Mouse (Mus musculus): ENCODE measurements around the gene Adam19. TPM values are rescaled to one million over a fixed set of nuclear protein-coding genes. Genes with fewer than 3 reads are reported as not detected.
A peak's percentile ranks its signal among the peaks of the same experiment; 100 is the strongest.

Gene Adam19
- polyA plus RNA-seq, 1 experiment: 51.6 TPM

GRCm38 (mm10) chr11:46110945-46111287 is 55.1 kb downstream of the Adam19 start:
- H3K27ac ChIP-seq (ENCODE audit: insufficient read depth, low read length): no peak overlapping the region
- H3K36me3 ChIP-seq (ENCODE audit: control insufficient read depth, insufficient read depth, low read length, poor library complexity, severe bottlenecking): peaks cover 16% of the 10 kb centered on the region
- H3K9ac ChIP-seq (ENCODE audit: low read depth, poor library complexity, severe bottlenecking): no peak overlapping the region
- H3K27me3 ChIP-seq (ENCODE audit: control insufficient read depth, insufficient read depth, low read length, poor library complexity, severe bottlenecking): no peaks in the 10 kb centered on the region
- H3K4me1 ChIP-seq (ENCODE audit: control insufficient read depth, insufficient read depth, low read length): peaks cover 13% of the 10 kb centered on the region
- TF ChIP-seq POLR2A (IDR thresholded peaks at IDR 0.05; ENCODE audit: insufficient read depth, low read length) (no peak), EP300 (IDR thresholded peaks at IDR 0.05; ENCODE audit: insufficient read depth, low read depth, low read length) (no peak), CTCF (IDR thresholded peaks at IDR 0.05; ENCODE audit: low read depth, low read length) (no peak)
- H3K4me3 ChIP-seq (ENCODE audit: low read depth, low read length): no peak overlapping the region
- peaks cover 17% of the 10 kb centered on the region for H3K9me3 ChIP-seq (replicated peaks; ENCODE audit: control insufficient read depth, insufficient read depth, low read length, poor library complexity, severe bottlenecking)

- Histone ChIP-seq H3K27ac (ENCODE audit: insufficient read depth, low read length) (no peak overlapping the region; the same call in 1 of the 2 replicates), H3K9me3 (replicated peaks; ENCODE audit: control insufficient read depth, insufficient read depth, low read length, poor library complexity, severe bottlenecking) (peaks cover 21% of the 10 kb centered on the region), H3K4me1 (ENCODE audit: control insufficient read depth, insufficient read depth, low read length) (peaks cover 12% of the 10 kb centered on the region), H3K9ac (ENCODE audit: low read depth, poor library complexity, severe bottlenecking) (no peak overlapping the region), H3K27me3 (ENCODE audit: control insufficient read depth, insufficient read depth, low read length, poor library complexity, severe bottlenecking) (no peaks in the 10 kb centered on the region), H3K36me3 (ENCODE audit: control insufficient read depth, insufficient read depth, low read length, poor library complexity, severe bottlenecking) (peaks cover 28% of the 10 kb centered on the region), H3K4me3 (ENCODE audit: low read depth, low read length) (no peak overlapping the region)
- TF ChIP-seq POLR2A (IDR thresholded peaks at IDR 0.05; ENCODE audit: insufficient read depth, low read length): no peak
- TF ChIP-seq CTCF (IDR thresholded peaks at IDR 0.05; ENCODE audit: low read depth, low read length): no peak
Observed at GRCm38 (mm10) chr11:46113211-46113610, 57.4 kb downstream of the Adam19 start.

GRCm38 (mm10) chr11:46114221-46114620 is 58.4 kb downstream of the Adam19 start:
- peaks cover 12% of the 10 kb centered on the region for H3K4me1 ChIP-seq (ENCODE audit: control insufficient read depth, insufficient read depth, low read length)
- H3K9ac ChIP-seq (ENCODE audit: low read depth, poor library complexity, severe bottlenecking): peak overlapping the region; percentile 4
- H3K27ac ChIP-seq (ENCODE audit: insufficient read depth, low read length): peak overlapping the region; percentile 90
- peaks cover 17% of the 10 kb centered on the region for H3K9me3 ChIP-seq (replicated peaks; ENCODE audit: control insufficient read depth, insufficient read depth, low read length, poor library complexity, severe bottlenecking)
- TF ChIP-seq POLR2A (IDR thresholded peaks at IDR 0.05; ENCODE audit: insufficient read depth, low read length) (no peak), CTCF (IDR thresholded peaks at IDR 0.05; ENCODE audit: low read depth, low read length) (no peak), EP300 (IDR thresholded peaks at IDR 0.05; ENCODE audit: insufficient read depth, low read depth, low read length) (no peak)
- H3K4me3 ChIP-seq (ENCODE audit: low read depth, low read length): peak overlapping the region; percentile 11; the same call in 1 of the 2 replicates
- no peaks in the 10 kb centered on the region for H3K27me3 ChIP-seq (ENCODE audit: control insufficient read depth, insufficient read depth, low read length, poor library complexity, severe bottlenecking)
- H3K36me3 ChIP-seq (ENCODE audit: control insufficient read depth, insufficient read depth, low read length, poor library complexity, severe bottlenecking): peaks cover 37% of the 10 kb centered on the region

- peaks cover 38% of the 10 kb centered on the region for H3K36me3 ChIP-seq (ENCODE audit: control insufficient read depth, insufficient read depth, low read length, poor library complexity, severe bottlenecking)
Observed at GRCm38 (mm10) chr11:46115011-46115410, 59.2 kb downstream of the Adam19 start.

GRCm38 (mm10) chr11:46115411-46116173 is 59.8 kb downstream of the Adam19 start:
- H3K9ac ChIP-seq (ENCODE audit: low read depth, poor library complexity, severe bottlenecking): peak overlapping the region; percentile 23; the same call in 1 of the 2 replicates
- no peak for TF ChIP-seq POLR2A (IDR thresholded peaks at IDR 0.05; ENCODE audit: insufficient read depth, low read length)
- no peak for TF ChIP-seq EP300 (IDR thresholded peaks at IDR 0.05; ENCODE audit: insufficient read depth, low read depth, low read length)
- TF ChIP-seq CTCF (IDR thresholded peaks at IDR 0.05; ENCODE audit: low read depth, low read length): no peak
- no peaks in the 10 kb centered on the region for H3K27me3 ChIP-seq (ENCODE audit: control insufficient read depth, insufficient read depth, low read length, poor library complexity, severe bottlenecking)
- H3K36me3 ChIP-seq (ENCODE audit: control insufficient read depth, insufficient read depth, low read length, poor library complexity, severe bottlenecking): peaks cover 38% of the 10 kb centered on the region
- H3K9me3 ChIP-seq (replicated peaks; ENCODE audit: control insufficient read depth, insufficient read depth, low read length, poor library complexity, severe bottlenecking): peaks cover 17% of the 10 kb centered on the region
- no peak overlapping the region for H3K4me3 ChIP-seq (ENCODE audit: low read depth, low read length)
- H3K27ac ChIP-seq (ENCODE audit: insufficient read depth, low read length): peak overlapping the region; percentile 90
- peaks cover 18% of the 10 kb centered on the region for H3K4me1 ChIP-seq (ENCODE audit: control insufficient read depth, insufficient read depth, low read length)

More at GRCm38 (mm10) chr11:46115011-46115410, 59.2 kb downstream of the Adam19 start:
- H3K4me1 ChIP-seq (ENCODE audit: control insufficient read depth, insufficient read depth, low read length): peaks cover 15% of the 10 kb centered on the region
- peaks cover 17% of the 10 kb centered on the region for H3K9me3 ChIP-seq (replicated peaks; ENCODE audit: control insufficient read depth, insufficient read depth, low read length, poor library complexity, severe bottlenecking)
- H3K27ac ChIP-seq (ENCODE audit: insufficient read depth, low read length): peak overlapping the region; percentile 90
- no peaks in the 10 kb centered on the region for H3K27me3 ChIP-seq (ENCODE audit: control insufficient read depth, insufficient read depth, low read length, poor library complexity, severe bottlenecking)
- H3K4me3 ChIP-seq (ENCODE audit: low read depth, low read length): no peak overlapping the region
- no peak for TF ChIP-seq POLR2A (IDR thresholded peaks at IDR 0.05; ENCODE audit: insufficient read depth, low read length)
- TF ChIP-seq EP300 (IDR thresholded peaks at IDR 0.05; ENCODE audit: insufficient read depth, low read depth, low read length): peak; percentile 92
- 0 out of 2 replicates have a peak overlapping the region, but pooled peaks have one; percentile 4 for H3K9ac ChIP-seq (ENCODE audit: low read depth, poor library complexity, severe bottlenecking)

- Histone ChIP-seq H3K4me3 (ENCODE audit: low read depth, low read length) (no peak overlapping the region), H3K4me1 (ENCODE audit: control insufficient read depth, insufficient read depth, low read length) (peaks cover 22% of the 10 kb centered on the region), H3K9ac (ENCODE audit: low read depth, poor library complexity, severe bottlenecking) (0 out of 2 replicates have a peak overlapping the region, but pooled peaks have one; percentile 23), H3K36me3 (ENCODE audit: control insufficient read depth, insufficient read depth, low read length, poor library complexity, severe bottlenecking) (peaks cover 38% of the 10 kb centered on the region), H3K27ac (ENCODE audit: insufficient read depth, low read length) (no peak overlapping the region), H3K9me3 (replicated peaks; ENCODE audit: control insufficient read depth, insufficient read depth, low read length, poor library complexity, severe bottlenecking) (peaks cover 17% of the 10 kb centered on the region), H3K27me3 (ENCODE audit: control insufficient read depth, insufficient read depth, low read length, poor library complexity, severe bottlenecking) (no peaks in the 10 kb centered on the region)
- no peak for TF ChIP-seq EP300 (IDR thresholded peaks at IDR 0.05; ENCODE audit: insufficient read depth, low read depth, low read length)
- no peak for TF ChIP-seq CTCF (IDR thresholded peaks at IDR 0.05; ENCODE audit: low read depth, low read length)
- no peak for TF ChIP-seq POLR2A (IDR thresholded peaks at IDR 0.05; ENCODE audit: insufficient read depth, low read length)
Observed at GRCm38 (mm10) chr11:46116510-46116909, 60.7 kb downstream of the Adam19 start.

Measured in ES-Bruce4 (cell line).